Mouse (Mus musculus) G1E-ER4 (cell line): ENCODE measurements around the gene Abca12. TPM values are rescaled to one million over a fixed set of nuclear protein-coding genes. Genes with fewer than 3 reads are reported as not detected.

Experiments
- GATA1 ChIP-seq: IDR thresholded peaks from one replicate; pipeline ENCODE4 v1.8.0; 2012; ENCODE audit warnings: low read length, inconsistent platforms
- polyA plus RNA-seq: library from polyadenylated mRNA; stranded (reverse); fragments of >175 nt; gene quantifications from 2 replicates; pipeline ENCODE4 v1.2.3, GENCODE M21; 2012

The Abca12 gene
- not detected in 2 replicates for polyA plus RNA-seq

GRCm38 (mm10) chr1:71414810-71415209, at the start of gene Abca12:
Gene Abca12 (minus strand): TSS chr1:71414910.
- no peak for TF ChIP-seq GATA1

GRCm38 (mm10) chr1:71457961-71458360, 43.3 kb upstream of the Abca12 start:
- TF ChIP-seq GATA1, result no peak

DNA sequence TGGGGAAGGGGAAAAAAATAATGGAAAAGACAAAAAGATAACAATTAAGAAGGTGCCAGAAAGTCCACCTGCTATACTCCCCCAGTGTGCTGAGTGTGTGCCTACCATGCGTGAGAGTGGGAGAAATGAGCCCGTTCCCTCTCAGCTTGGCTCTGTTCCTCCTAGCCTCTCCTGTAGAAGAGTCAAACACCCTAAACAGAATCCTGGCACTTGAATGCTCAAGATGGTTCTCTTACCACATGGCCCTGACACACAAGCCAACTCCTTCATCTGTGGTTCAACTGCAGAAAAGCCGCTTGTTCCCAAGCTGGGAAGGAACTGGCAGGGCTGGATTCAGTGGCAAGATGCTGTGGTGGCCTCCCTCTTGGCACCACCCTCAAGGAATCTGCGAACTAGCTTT, 32.7 kb upstream of the Abca12 start:
- TF ChIP-seq GATA1, result no peak

DNA sequence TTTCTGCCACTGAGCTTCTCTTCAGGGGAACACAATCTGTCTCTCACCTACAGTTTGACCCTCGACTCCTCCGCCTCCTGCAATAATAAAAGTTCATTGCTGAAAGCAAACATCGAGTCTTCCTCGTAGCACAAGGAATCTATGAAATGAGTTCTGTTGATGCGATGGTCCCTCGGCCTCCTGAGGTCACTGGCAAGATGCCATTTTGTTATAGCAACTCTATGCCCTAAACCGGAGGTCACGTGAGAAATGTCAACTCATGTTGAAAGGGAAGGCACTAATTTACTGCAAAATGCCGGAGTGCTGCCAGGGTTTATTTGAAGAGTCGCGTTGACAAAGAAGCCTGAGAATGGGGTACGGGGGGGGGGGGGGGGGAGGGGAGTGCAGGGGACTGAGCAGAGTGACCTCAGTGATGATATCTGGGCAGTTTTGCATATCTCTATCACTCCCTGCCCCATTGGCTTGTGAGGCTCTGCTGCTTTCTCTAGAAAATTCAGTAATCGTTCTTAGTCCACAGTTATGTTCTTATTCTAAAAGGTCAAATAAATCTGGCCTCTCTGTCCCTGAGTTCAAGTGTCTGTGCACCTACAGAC, 7.1 kb upstream of the Abca12 start:
- no peak for TF ChIP-seq GATA1

DNA sequence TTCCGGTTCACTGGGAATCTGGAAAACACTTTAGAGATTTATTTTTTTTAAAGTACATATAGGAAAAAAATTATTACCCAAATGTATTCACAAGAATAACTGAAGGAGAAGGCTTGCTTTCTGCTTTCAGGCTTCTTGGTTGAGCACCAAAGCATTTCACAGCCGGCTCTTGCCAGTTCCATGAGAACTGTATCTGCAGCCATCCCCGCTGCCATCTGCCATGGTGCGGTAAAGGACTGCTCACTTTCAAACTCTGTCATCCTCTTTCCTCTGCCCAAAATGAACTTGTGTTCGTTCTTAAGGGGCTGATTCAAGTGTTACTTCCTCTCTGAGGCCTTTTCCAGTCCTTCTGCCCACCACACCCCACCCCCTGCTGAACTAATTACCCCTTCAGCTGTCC, 3.8 kb upstream of the Abca12 start:
- no peak for TF ChIP-seq GATA1

GRCm38 (mm10) chr1:71417951-71418350, 3.2 kb upstream of the Abca12 start:
- no peak for TF ChIP-seq GATA1

DNA sequence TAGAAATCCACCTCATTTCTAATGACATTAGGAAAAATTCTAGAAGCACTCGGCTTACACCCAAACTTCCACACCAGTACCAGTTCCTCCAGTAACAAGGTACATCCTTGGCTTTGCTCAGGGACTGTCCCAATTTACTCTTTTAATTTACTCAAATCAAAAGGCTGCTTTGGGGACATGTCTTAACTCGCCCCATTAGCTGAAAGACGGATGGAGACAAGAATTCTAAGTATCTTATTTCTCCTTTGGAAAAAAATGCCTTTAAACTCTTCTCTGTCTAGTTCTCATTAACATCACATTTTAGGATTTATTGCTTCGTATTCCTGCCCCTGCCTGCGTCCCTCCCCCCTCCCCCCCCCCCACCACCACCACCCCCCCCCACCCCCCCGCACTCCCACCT, 626 bp downstream of the Abca12 start:
- no peak for TF ChIP-seq GATA1

DNA sequence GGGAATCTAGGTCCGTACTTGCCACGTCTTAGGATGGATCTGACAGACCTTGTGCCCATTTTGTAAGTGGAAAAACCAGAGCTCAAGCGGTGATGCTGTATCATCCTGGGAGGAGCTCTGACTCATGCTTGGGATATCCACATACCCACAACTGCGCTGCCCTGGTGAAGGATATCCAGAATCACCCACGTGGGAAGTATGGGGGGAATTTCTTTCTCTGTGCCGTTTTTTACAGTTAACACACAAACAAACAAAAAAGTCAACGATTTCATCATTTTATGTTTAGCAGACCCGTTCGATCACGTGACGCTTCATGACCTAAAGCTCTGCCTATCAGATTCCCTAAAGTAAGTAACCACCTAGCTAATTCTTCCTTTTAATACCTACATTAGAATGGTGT, 1.6 kb downstream of the Abca12 start:
- TF ChIP-seq GATA1, result no peak

DNA sequence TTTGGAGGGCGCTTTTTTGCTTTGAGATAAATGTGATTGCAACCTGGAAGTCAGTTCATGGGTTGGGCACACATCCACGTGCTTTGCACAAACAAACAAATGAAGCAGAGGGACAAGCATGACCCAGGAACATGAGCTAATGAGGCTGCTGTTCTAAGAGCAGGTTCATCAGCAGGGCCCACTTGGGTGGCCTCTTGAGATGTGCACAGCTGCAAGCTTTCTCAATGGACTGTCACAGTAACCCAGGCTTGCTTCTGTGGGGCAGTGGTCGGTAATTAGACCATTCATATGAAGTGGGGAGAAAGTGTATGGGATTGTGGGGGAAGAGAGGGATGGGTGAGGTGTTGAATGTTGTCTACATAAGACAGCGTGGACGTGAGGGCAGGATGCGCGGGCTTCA, 7.0 kb downstream of the Abca12 start:
- no peak for TF ChIP-seq GATA1

DNA sequence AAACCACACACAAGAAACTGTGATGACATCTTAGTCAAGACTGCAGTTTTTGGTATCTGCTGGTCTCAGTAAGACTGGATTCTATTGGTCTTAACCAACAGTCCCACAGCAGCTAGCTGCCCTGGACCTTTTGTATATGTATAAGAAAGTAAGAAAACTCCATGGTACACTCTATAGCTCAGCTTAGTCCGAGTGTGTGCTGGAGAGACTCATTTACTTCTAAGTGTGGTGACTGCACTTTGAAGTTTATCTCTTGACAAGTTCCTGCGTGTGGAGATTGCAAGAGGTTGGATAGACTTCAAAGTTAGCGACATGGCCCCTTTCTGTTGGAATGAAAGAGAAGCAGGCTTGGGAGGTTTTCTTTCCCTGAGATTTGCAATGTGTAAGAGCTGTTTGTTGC, 17.1 kb downstream of the Abca12 start:
- TF ChIP-seq GATA1, result no peak

DNA sequence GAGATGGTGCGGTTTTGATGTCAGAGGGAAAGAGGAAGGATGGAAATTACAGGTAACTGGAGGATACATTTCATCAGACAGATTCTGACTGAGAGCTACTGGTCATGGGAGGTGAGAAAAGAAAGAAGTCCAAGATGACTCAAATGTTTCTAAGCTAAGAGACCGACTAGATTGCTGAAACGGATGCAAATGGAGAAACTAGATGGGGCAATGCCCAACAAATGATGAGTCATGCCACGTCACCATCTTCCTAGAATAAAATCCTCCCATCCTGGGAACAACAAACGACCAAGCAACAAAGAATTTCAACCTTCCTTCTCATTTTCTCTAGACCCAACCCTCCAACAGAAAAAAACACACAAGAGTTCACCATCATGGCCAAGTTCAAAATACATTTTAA, 18.6 kb downstream of the Abca12 start:
- TF ChIP-seq GATA1, result no peak

DNA sequence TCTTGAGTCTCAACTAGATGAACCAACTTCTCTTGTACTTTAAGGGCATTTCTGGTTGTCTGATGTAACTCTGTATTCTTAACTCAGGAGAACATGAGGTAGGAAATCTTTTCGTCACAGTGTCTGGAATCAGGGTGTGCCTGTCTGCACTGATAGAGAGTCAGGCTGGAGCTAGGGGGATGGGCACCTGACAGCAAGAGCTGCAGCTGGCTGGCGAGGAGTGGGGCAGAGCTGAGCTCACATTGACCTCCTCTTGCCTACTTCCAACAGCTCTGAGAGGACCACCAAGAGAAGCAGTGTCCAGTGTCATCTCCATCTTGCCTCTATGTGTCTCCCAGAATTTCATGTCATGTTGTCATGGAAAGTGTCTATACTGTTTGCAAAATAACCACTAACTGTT, 20.5 kb downstream of the Abca12 start:
- no peak for TF ChIP-seq GATA1

DNA sequence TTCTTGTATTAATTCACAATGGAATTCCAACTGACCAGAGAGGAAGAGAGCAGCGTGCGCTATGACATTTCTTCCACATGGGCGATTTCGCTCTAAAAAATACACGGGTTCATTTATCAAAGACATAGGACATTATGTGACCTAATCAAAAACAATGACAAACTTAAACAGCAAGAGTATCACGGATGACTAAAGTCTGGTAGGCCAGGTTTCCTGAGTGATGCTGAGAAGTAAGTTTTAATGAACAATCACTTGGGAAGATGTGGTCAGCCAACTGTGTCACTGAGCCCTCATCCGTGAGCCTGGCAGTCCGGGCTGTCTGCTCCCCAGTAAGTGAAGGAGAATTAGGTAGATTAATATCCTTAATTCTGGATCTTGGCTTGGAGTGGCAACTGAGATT, 21.2 kb downstream of the Abca12 start:
- TF ChIP-seq GATA1, result no peak

DNA sequence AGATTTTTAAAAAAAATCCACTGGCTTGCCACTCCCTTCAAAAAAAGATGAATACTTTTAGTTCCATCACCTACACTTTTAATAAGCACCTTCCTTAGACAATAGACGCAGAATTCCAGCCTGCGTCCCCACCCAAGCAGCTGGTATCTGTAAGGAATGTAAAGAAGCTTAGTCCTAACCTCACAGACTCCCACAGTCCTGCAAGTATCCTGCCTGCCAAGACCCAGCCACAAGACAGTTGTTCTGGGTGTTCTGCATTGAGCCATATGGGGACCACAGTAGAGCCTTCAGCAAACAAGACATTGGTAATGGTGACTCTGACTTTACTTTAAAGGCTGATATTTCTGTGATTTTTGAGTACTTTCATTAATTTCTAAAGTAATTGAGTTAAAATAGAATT, 22.2 kb downstream of the Abca12 start:
- no peak for TF ChIP-seq GATA1

DNA sequence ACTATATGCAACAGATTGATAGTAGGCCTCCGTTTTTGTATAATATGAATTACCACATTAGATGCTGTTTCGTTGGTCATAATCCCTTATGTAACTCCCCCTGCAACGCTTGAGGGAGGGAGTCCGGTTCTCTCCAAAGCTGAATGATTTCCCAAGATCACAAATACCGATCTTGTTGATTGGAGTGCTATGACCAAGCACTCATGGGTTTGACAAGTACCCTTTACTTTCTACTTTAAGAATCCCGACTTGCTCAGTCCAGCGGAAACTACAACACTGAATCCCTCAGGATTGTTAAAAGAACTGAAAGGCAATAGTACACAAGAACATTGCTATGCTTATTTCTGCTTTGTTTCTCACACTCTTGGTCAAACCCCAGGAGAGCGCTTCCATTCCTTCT, 28.1 kb downstream of the Abca12 start:
- TF ChIP-seq GATA1, result no peak

DNA sequence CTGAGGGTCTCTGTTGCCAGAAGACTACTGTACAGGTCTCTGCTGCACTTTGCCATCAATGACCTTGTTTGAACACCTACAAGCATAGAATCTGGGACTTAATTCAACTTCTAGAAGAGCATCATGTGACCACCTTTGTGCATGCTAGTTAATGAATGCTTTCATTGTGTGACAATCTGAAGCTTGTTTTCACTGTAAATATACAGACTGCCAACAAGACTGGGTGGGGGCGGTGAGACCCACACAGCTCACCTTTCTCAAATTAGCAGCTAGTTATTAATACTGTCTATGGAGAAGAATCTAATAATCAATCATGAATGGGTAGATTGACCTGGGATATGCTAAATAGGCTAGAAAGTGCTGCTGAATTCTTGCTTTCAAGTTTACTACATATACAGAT, 30.6 kb downstream of the Abca12 start:
- TF ChIP-seq GATA1, result no peak

DNA sequence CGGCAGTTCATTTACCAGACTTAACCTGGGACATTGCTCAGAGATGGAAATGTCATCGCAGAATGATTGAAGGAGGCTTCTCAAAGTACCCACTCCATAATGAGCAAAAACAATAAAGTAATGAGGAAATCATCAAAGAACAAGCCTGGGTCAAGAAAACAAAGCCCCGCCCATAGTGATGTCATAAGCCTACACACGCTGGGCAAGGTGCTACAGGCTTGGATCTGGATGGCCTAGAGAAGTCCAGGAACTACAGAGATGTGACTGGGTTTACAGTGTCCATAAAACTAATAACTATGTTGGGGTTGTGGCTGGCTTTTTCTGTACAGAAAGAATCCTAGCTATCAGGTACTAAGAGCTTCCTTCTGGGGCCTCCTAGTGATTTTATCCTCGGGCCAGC, 41.6 kb downstream of the Abca12 start:
- no peak for TF ChIP-seq GATA1

DNA sequence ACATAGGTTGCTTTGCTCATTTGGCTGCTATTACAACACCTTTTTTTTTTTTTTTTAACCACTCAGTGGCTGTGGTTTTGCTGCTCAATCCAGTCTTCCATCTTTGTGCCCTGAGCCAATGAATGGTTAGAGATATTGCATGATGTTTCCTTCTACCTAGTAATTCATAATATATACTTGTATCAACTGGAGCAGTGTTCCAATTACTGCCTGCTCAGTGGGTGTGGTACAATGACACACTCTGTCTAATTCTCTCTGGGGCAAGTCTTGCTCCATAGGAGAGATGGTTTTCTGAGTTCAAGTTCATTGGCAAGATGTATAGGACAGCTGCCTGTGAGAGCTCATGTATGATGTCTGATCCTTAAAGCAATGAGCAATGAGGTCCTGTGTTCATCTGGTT, 44.4 kb downstream of the Abca12 start:
- no peak for TF ChIP-seq GATA1

- no peak for TF ChIP-seq GATA1
These were observed 46.9 kb downstream of the Abca12 start for GRCm38 (mm10) chr1:71367770-71368169.
